Mouse (Mus musculus): ENCODE data around the gene Gbx2. TPM values are rescaled to one million over a fixed set of nuclear protein-coding genes. Genes with fewer than 3 reads are reported as not detected.

The Gbx2 gene
- total and polyA plus RNA-seq, 3 experiments = 0.27 TPM; not detected in 2

DNA sequence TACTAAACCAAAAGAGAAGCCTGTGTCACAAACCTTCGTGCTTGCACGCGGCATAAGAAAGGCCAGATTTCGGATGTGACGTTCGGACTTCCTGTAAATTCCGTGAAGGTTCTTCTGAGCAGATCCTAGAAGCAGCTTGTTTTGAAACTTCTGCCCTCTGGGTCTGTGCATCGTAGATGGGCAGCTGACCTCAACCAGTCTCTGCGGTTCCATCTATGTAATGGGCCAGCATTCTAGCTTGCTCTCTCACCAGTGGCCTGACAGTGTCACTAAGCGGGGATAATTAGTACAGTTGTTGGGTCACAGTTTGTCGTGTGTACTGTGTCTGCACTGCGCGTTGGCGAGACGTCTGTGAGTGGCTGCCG lies 8.6 kb upstream of the Gbx2 start:
- Histone ChIP-seq H3K4me1 (ENCODE audit: insufficient read depth, low read depth, low read length) (no peaks in the 10 kb centered on the region), H3K27me3 (ENCODE audit: insufficient read depth, low read length) (peaks cover 2% of the 10 kb centered on the region; the same call in 1 of the 2 replicates), H3K4me3 (ENCODE audit: low read depth, low read length) (no peak overlapping the region; the same call in 1 of the 2 replicates), H3K36me3 (replicated peaks) (no peaks in the 10 kb centered on the region), H3K9me3 (replicated peaks) (peaks cover 81% of the 10 kb centered on the region)
- TF ChIP-seq CTCF (IDR thresholded peaks at IDR 0.05; ENCODE audit: low read depth, low read length) (no peak), GATA1 (IDR thresholded peaks at IDR 0.05; ENCODE audit: borderline replicate concordance, low read length) (no peak), POLR2AphosphoS5 (IDR thresholded peaks at IDR 0.05; ENCODE audit: insufficient replicate concordance, low read depth, low read length) (no peak), TAL1 (conservative IDR thresholded peaks at IDR 0.05; ENCODE audit: low read depth, low read length) (no peak), GATA2 (IDR thresholded peaks at IDR 0.05; ENCODE audit: borderline replicate concordance, low read depth, low read length) (no peak)
- ATAC-seq (ENCODE audit: extremely low read depth, insufficient number of reproducible peaks, low FRiP score, poor library complexity, severe bottlenecking) (no peak), DNase-seq (ENCODE audit: low spot score) (no peak)

DNA sequence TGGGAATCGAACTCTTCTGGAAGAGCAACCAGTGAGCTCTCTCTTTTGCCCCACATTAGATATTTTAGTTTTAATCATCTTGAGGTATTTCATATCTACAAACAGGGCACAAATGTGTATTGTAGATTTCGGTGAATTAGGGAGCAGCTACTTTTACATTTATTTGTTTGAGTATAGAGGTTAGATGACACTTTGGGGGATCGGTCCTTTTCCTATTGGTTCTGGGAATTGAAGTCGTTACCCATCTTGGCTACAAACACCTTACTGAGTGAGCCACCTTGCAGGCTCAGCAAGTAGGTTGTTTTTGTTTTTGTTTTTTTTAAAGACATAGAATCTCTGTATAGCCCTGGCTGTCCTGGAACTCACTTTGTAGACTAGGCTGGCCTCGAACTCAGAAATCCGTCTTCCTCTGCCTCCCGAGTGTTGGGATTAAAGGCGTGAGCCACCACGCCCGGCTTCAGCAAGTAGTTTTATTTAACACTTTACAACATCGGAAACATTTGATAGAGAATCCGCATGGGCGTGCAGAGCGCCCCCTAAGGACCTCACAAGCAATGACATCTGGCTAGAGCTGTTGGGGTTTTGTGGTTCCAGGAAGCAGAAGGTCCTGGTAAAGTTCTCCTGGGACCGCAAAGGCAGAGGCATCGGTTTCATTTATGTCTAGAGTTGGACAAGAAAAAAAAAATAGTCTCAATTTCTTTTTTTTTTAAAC lies 8.1 kb upstream of the Gbx2 start:
- Histone ChIP-seq H3K36me3 (replicated peaks) (no peaks in the 10 kb centered on the region), H3K4me3 (ENCODE audit: low read depth, low read length) (no peak overlapping the region), H3K9me3 (replicated peaks) (peaks cover 80% of the 10 kb centered on the region), H3K4me1 (ENCODE audit: insufficient read depth, low read depth, low read length) (no peaks in the 10 kb centered on the region), H3K27me3 (ENCODE audit: insufficient read depth, low read length) (peaks cover 2% of the 10 kb centered on the region; the same call in 1 of the 2 replicates)
- no peak for TF ChIP-seq CTCF (IDR thresholded peaks at IDR 0.05; ENCODE audit: low read depth, low read length)
- TF ChIP-seq TAL1 (conservative IDR thresholded peaks at IDR 0.05; ENCODE audit: low read depth, low read length) = no peak
- no peak for TF ChIP-seq GATA2 (IDR thresholded peaks at IDR 0.05; ENCODE audit: borderline replicate concordance, low read depth, low read length)
- no peak for TF ChIP-seq GATA1 (IDR thresholded peaks at IDR 0.05; ENCODE audit: borderline replicate concordance, low read length)
- TF ChIP-seq POLR2AphosphoS5 (IDR thresholded peaks at IDR 0.05; ENCODE audit: insufficient replicate concordance, low read depth, low read length) = no peak
- no peak for DNase-seq (ENCODE audit: low spot score)
- no peak for ATAC-seq (ENCODE audit: extremely low read depth, insufficient number of reproducible peaks, low FRiP score, poor library complexity, severe bottlenecking)

DNA sequence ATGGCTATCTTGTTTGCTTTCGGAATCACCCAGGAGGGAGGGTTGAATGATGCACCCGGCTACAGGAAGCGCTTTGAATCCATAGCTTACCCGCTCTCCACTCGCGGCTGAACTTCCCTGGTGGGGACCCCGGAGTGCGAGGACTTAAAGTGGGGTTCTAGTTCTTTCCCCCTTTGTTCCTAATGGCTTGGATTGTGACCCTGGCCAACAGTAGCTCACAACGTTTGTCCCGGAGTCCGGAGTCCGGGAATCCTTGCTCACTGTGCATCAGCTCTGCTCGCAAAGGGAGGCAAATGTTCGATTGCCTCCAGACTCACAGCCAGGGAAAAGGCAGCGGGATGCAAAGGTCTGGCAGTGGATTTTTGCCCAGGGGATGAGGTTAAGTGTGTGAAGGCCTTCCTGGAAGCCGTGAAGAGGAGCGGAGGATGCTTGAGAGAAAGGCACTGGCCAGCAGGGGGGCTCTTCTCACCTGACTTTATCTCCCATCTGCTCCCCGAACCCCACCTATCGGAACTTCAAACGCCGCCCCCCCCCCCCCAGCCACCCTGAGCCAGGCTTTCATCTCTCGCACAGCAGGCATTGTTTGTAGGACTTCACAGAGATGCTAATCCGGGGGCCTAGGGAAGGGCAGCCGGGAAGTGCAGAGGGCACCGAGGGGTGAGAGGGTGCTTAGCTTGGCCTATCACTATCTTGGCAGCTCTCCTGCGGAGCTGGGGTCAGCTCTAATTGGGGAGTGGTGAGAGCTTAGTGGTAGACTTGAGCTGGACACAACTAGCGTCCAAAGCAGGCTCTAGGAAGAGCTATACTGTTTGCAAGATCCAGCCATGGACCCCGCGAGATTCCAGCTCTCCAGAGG lies 4.7 kb upstream of the Gbx2 start:
- DNase-seq (ENCODE audit: low spot score) = no peak
- ATAC-seq (ENCODE audit: extremely low read depth, insufficient number of reproducible peaks, low FRiP score, poor library complexity, severe bottlenecking) = no peak
- Histone ChIP-seq H3K4me3 (ENCODE audit: low read depth, low read length) (no peak overlapping the region), H3K9me3 (replicated peaks) (peaks cover 80% of the 10 kb centered on the region), H3K27me3 (ENCODE audit: insufficient read depth, low read length) (no peaks in the 10 kb centered on the region), H3K36me3 (replicated peaks) (no peaks in the 10 kb centered on the region), H3K4me1 (ENCODE audit: insufficient read depth, low read depth, low read length) (no peaks in the 10 kb centered on the region)
- TF ChIP-seq POLR2AphosphoS5 (IDR thresholded peaks at IDR 0.05; ENCODE audit: insufficient replicate concordance, low read depth, low read length) (no peak), GATA2 (IDR thresholded peaks at IDR 0.05; ENCODE audit: borderline replicate concordance, low read depth, low read length) (no peak), TAL1 (conservative IDR thresholded peaks at IDR 0.05; ENCODE audit: low read depth, low read length) (no peak), GATA1 (IDR thresholded peaks at IDR 0.05; ENCODE audit: borderline replicate concordance, low read length) (no peak), CTCF (IDR thresholded peaks at IDR 0.05; ENCODE audit: low read depth, low read length) (no peak)

DNA sequence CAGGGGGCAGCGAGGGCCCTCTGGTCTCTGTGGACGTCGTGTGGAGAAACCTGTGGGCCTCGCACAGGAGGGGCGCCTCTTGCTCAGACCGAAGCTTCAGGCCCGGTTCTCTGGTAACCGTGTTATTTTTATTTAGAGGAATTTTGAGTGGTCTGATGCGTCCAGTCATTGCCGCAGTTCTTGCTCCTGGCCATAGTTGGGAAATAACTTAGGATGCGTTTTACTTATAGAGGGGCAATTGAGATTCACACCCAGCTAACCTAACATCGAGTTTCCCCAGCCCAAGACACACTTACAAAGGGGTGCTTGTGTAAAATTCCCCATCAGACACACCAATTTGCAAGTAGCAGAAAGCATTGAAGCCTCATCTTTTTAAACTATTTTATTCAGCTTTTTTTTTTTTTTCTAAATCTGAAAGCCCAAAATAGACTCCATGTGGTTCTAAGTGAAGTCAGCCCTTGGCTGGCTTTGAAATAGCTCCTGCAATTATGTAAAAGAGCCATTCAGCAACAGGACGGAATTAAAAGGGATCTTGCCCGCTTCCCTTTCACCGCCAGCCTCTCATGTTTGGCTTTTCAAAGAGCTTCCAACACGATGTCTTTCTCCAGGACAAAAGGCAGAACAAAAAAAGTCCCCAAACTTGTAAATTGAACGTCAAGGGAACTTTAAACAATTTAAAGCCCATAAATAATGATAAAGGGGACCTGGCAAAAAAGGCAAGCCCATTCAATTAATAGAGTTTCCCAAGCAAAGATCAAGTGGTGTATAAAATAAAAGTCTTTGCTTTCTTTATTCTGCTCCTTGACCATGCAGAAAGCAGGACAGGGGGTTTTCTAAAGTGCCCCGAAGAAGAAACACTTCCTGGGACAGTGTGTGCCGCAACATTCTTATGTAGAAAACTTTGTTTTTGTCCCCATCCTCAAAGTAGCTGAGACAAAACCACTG lies 3.6 kb upstream of the Gbx2 start:
- Histone ChIP-seq H3K36me3 (replicated peaks) (no peaks in the 10 kb centered on the region), H3K4me1 (ENCODE audit: insufficient read depth, low read depth, low read length) (no peaks in the 10 kb centered on the region), H3K9me3 (replicated peaks) (peaks cover 81% of the 10 kb centered on the region), H3K4me3 (ENCODE audit: low read depth, low read length) (no peak overlapping the region), H3K27me3 (ENCODE audit: insufficient read depth, low read length) (no peaks in the 10 kb centered on the region)
- TF ChIP-seq CTCF (IDR thresholded peaks at IDR 0.05; ENCODE audit: low read depth, low read length) (no peak), TAL1 (conservative IDR thresholded peaks at IDR 0.05; ENCODE audit: low read depth, low read length) (no peak), GATA2 (IDR thresholded peaks at IDR 0.05; ENCODE audit: borderline replicate concordance, low read depth, low read length) (no peak), GATA1 (IDR thresholded peaks at IDR 0.05; ENCODE audit: borderline replicate concordance, low read length) (no peak), POLR2AphosphoS5 (IDR thresholded peaks at IDR 0.05; ENCODE audit: insufficient replicate concordance, low read depth, low read length) (no peak)
- DNase-seq (ENCODE audit: low spot score) (no peak), ATAC-seq (ENCODE audit: extremely low read depth, insufficient number of reproducible peaks, low FRiP score, poor library complexity, severe bottlenecking) (no peak)

DNA sequence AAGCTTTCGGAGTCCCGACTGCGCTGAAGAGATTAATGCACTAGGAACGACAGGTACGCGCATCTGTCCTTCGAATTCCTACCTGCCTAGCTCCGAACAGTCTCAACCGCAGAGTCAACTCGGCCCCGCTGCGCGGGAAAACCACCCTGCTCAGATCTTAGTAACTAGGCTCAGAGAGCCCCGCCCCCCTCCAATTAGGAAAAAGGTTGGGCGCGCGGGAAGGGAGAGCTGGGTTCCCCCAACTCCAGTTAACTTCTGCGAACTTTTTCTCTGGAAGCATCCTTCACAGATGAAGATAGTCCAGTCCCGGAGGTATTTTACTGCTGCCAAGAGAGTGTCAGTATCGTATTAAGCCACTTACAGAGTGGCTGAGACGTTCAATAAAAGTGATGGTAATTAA lies 2.8 kb upstream of the Gbx2 start:
- Histone ChIP-seq H3K4me1 (ENCODE audit: insufficient read depth, low read depth, low read length) (no peaks in the 10 kb centered on the region), H3K27me3 (ENCODE audit: insufficient read depth, low read length) (no peaks in the 10 kb centered on the region), H3K9me3 (replicated peaks) (peaks cover 83% of the 10 kb centered on the region), H3K4me3 (ENCODE audit: low read depth, low read length) (no peak overlapping the region), H3K36me3 (replicated peaks) (no peaks in the 10 kb centered on the region)
- TF ChIP-seq GATA1 (IDR thresholded peaks at IDR 0.05; ENCODE audit: borderline replicate concordance, low read length) (no peak), POLR2AphosphoS5 (IDR thresholded peaks at IDR 0.05; ENCODE audit: insufficient replicate concordance, low read depth, low read length) (no peak), CTCF (IDR thresholded peaks at IDR 0.05; ENCODE audit: low read depth, low read length) (no peak), GATA2 (IDR thresholded peaks at IDR 0.05; ENCODE audit: borderline replicate concordance, low read depth, low read length) (no peak), TAL1 (conservative IDR thresholded peaks at IDR 0.05; ENCODE audit: low read depth, low read length) (no peak)
- ATAC-seq (ENCODE audit: extremely low read depth, insufficient number of reproducible peaks, low FRiP score, poor library complexity, severe bottlenecking) (no peak), DNase-seq (ENCODE audit: low spot score) (no peak)

Data from G1E (cell line).